Mouse (Mus musculus): ENCODE data around the gene Ralgapa2. TPM values are rescaled to one million over a fixed set of nuclear protein-coding genes. Genes with fewer than 3 reads are reported as not detected.

Ralgapa2 gene
- polyA plus RNA-seq, 1 experiment from 2014 or later = 9.0 TPM

- H3K9me3 ChIP-seq = no peaks in the 10 kb centered on the region
- H3K4me3 ChIP-seq (replicated peaks) = no peak overlapping the region
- no peaks in the 10 kb centered on the region for H3K4me1 ChIP-seq
- no peak for ATAC-seq (ENCODE audit: insufficient read depth, low FRiP score, low read depth)
- no peak overlapping the region for H3K9ac ChIP-seq
- no peak overlapping the region for H3K27ac ChIP-seq
- H3K36me3 ChIP-seq = no peaks in the 10 kb centered on the region
- no peaks in the 10 kb centered on the region for H3K27me3 ChIP-seq (replicated peaks)
- no peak overlapping the region for H3K4me2 ChIP-seq
- WGBS = 79% methylated on average over 5 of the region's 5 CpGs
These were observed 89.0 kb downstream of the Ralgapa2 start for GRCm38 (mm10) chr2:146423032-146423691.

GRCm38 (mm10) chr2:146416283-146416682, 95.9 kb downstream of the Ralgapa2 start:
- ATAC-seq (ENCODE audit: insufficient read depth, low FRiP score, low read depth) = no peak
- Histone ChIP-seq H3K27me3 (replicated peaks) (no peaks in the 10 kb centered on the region), H3K4me1 (no peaks in the 10 kb centered on the region), H3K9me3 (no peaks in the 10 kb centered on the region), H3K4me2 (no peak overlapping the region), H3K27ac (no peak overlapping the region), H3K9ac (no peak overlapping the region), H3K4me3 (replicated peaks) (no peak overlapping the region), H3K36me3 (no peaks in the 10 kb centered on the region)
- 84% methylated on average over 2 of the region's 2 CpGs for WGBS

DNA sequence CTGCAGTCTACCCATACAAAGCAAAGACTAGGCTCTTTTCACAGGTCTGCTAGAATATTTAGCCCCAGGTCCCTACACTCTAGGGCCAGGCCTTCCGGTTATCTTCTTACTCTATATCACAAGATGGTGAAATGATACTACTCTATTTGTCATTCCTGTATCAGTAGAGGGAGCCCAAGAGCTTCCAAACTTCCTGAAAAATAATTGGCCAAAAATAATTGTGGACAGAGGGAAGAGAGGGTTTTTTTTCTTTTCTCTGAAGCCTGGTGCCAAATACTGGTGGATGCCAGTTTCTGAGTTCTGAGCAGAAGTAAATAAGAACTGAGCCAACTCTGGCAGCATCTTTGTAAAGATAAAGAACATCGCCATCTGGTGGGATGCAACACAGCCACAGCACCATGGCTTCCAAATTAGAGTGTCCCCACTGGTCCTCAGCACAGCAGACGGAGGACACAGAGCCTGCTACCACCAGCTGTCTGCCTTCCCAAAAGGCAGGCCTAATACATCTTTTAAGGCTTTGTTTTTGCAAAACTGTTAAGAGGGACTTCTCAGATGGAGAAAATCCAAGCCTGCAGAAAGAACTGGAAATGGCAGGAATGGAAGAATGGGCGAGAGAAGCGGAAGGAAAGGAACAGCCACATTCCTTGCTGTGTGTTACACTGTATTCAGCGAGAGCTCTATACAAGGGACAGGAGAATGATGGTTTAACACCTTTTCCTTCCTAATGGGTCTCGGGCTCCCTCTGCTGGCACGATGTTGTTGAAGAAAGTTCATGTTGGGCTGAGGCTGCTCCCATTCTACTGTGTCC, 97.5 kb downstream of the Ralgapa2 start:
- ATAC-seq (ENCODE audit: insufficient read depth, low FRiP score, low read depth) = no peak; the same call in 1 of the 2 replicates
- Histone ChIP-seq H3K27ac (no peak overlapping the region), H3K4me2 (no peak overlapping the region), H3K36me3 (no peaks in the 10 kb centered on the region), H3K27me3 (replicated peaks) (no peaks in the 10 kb centered on the region), H3K9me3 (no peaks in the 10 kb centered on the region), H3K9ac (no peak overlapping the region), H3K4me1 (no peaks in the 10 kb centered on the region), H3K4me3 (replicated peaks) (no peak overlapping the region)
- 35% methylated on average over 8 of the region's 8 CpGs for WGBS

- no peak overlapping the region for H3K27ac ChIP-seq
- ATAC-seq (ENCODE audit: insufficient read depth, low FRiP score, low read depth) = no peak
- H3K9me3 ChIP-seq = no peaks in the 10 kb centered on the region
- H3K4me3 ChIP-seq (replicated peaks) = no peak overlapping the region
- H3K36me3 ChIP-seq = no peaks in the 10 kb centered on the region
- no peak overlapping the region for H3K9ac ChIP-seq
- H3K4me2 ChIP-seq = no peak overlapping the region
- 43% methylated on average over 9 of the region's 9 CpGs for WGBS
- no peaks in the 10 kb centered on the region for H3K27me3 ChIP-seq (replicated peaks)
- no peaks in the 10 kb centered on the region for H3K4me1 ChIP-seq
These were observed 99.4 kb downstream of the Ralgapa2 start for GRCm38 (mm10) chr2:146412733-146413132.

DNA sequence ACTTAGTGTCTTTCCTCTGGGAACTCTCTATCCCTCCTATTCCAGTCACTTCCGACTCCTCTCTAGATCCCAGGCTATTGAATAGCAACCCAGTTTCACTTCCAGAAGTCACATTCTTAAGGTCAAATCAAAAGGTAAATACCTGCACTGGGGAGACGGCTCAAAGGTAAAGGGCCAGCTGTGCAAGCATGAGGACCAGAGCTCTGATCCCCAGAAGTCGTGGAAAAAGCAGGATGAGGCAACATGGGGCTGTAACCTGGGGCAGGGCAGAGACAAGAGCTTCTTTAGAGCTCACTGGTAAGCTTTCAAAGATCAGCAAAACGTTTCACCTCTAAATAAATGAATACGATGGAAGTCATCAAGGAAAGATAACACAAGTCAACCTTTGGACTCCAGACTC, 100.2 kb downstream of the Ralgapa2 start:
- no peaks in the 10 kb centered on the region for H3K9me3 ChIP-seq
- H3K4me1 ChIP-seq = no peaks in the 10 kb centered on the region
- H3K27ac ChIP-seq = no peak overlapping the region
- ATAC-seq (ENCODE audit: insufficient read depth, low FRiP score, low read depth) = no peak
- H3K4me2 ChIP-seq = no peak overlapping the region
- H3K9ac ChIP-seq = no peak overlapping the region
- 57% methylated on average over 5 of the region's 5 CpGs for WGBS
- H3K27me3 ChIP-seq (replicated peaks) = no peaks in the 10 kb centered on the region
- H3K4me3 ChIP-seq (replicated peaks) = no peak overlapping the region
- H3K36me3 ChIP-seq = no peaks in the 10 kb centered on the region

- no peak for ATAC-seq (ENCODE audit: insufficient read depth, low FRiP score, low read depth)
- no peaks in the 10 kb centered on the region for H3K27me3 ChIP-seq (replicated peaks)
- 63% methylated on average over 4 of the region's 4 CpGs for WGBS
- H3K27ac ChIP-seq = no peak overlapping the region
- H3K9me3 ChIP-seq = no peaks in the 10 kb centered on the region
- H3K4me1 ChIP-seq = no peaks in the 10 kb centered on the region
- no peak overlapping the region for H3K4me2 ChIP-seq
- H3K9ac ChIP-seq = no peak overlapping the region
- H3K4me3 ChIP-seq (replicated peaks) = no peak overlapping the region
- no peaks in the 10 kb centered on the region for H3K36me3 ChIP-seq
These were observed 105.1 kb downstream of the Ralgapa2 start for GRCm38 (mm10) chr2:146407078-146407477.

DNA sequence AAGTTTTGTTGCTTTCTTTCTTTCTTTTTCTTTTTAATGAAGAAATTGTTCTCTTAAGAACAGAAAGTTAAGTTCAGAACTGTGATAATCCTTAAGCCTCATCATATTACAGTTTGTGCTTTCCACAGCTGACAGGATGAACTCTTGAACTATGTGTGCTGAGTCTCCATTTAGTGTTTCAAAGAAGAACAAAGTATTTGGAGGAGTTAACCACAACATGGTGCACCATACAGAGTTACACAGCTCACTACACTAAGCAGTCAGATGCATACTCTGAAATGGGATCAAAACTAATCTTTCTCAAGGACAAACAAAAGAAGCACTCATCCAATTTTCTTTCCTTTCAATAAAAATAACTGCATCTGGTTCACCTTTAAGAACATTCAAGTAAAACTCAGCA, 110.6 kb downstream of the Ralgapa2 start:
- no peak for ATAC-seq (ENCODE audit: insufficient read depth, low FRiP score, low read depth)

DNA sequence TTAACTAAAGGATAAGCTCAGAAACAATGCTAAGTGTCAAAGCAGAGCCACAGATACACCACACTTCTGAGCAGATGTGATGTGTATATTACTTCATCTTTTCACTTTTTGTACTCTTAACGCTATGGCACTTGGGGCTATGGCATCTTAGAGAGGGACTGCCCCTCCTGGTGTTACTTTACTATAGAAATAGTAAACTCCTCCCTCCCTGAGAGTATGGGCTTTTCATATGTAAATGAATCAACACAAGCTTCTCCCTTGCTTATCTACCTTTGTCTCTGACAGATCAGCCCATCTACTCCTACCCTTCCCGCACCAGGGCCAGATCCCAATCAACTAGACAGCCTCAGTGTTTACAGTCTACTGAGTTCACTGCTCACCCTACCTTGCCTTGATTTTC, 111.4 kb downstream of the Ralgapa2 start:
- ATAC-seq (ENCODE audit: insufficient read depth, low FRiP score, low read depth) = no peak
- H3K36me3 ChIP-seq = no peaks in the 10 kb centered on the region
- H3K27me3 ChIP-seq (replicated peaks) = no peaks in the 10 kb centered on the region
- no peak overlapping the region for H3K4me3 ChIP-seq (replicated peaks)
- H3K9me3 ChIP-seq = no peaks in the 10 kb centered on the region
- no peak overlapping the region for H3K4me2 ChIP-seq
- H3K27ac ChIP-seq = no peak overlapping the region
- no peak overlapping the region for H3K9ac ChIP-seq
- 54% methylated on average over 2 of the region's 2 CpGs for WGBS
- no peaks in the 10 kb centered on the region for H3K4me1 ChIP-seq

More for the DNA sequence above, 110.6 kb downstream of the Ralgapa2 start:
- Histone ChIP-seq H3K9ac (no peak overlapping the region), H3K36me3 (no peaks in the 10 kb centered on the region), H3K27ac (no peak overlapping the region), H3K4me3 (replicated peaks) (no peak overlapping the region), H3K4me1 (no peaks in the 10 kb centered on the region), H3K4me2 (no peak overlapping the region), H3K27me3 (replicated peaks) (no peaks in the 10 kb centered on the region), H3K9me3 (no peaks in the 10 kb centered on the region)

GRCm38 (mm10) chr2:146398211-146398865, 113.8 kb downstream of the Ralgapa2 start:
- Histone ChIP-seq H3K36me3 (no peaks in the 10 kb centered on the region), H3K27me3 (replicated peaks) (no peaks in the 10 kb centered on the region), H3K4me2 (no peak overlapping the region), H3K9ac (no peak overlapping the region), H3K4me3 (replicated peaks) (no peak overlapping the region), H3K9me3 (no peaks in the 10 kb centered on the region), H3K4me1 (no peaks in the 10 kb centered on the region), H3K27ac (no peak overlapping the region)
- ATAC-seq (ENCODE audit: insufficient read depth, low FRiP score, low read depth) = no peak
- WGBS = 89% methylated on average over 6 of the region's 6 CpGs

DNA sequence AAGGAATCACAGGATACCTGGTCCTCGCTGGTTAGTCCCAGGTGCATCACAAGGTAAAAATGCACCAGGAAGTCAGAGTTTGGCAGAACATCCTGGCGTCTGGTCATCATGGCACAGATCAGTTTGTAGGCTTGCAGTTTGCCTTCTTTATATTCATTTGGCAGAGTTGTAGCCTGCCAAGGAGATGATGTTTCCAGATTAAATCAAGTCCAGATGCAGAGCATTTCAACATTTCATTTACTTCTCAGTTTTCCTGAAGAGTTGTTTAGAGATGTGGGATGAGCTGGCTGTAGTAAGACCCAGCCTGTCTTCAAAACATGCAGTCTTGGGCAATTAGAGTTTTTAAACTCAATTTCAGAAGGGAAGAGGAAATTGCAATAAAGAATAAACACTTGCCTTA, 124.9 kb downstream of the Ralgapa2 start:
- no peak overlapping the region for H3K27ac ChIP-seq
- H3K4me1 ChIP-seq = no peaks in the 10 kb centered on the region
- H3K4me2 ChIP-seq = no peak overlapping the region
- no peaks in the 10 kb centered on the region for H3K27me3 ChIP-seq (replicated peaks)
- 80% methylated on average over 2 of the region's 2 CpGs for WGBS
- no peak overlapping the region for H3K4me3 ChIP-seq (replicated peaks)
- H3K9ac ChIP-seq = no peak overlapping the region
- H3K36me3 ChIP-seq = no peaks in the 10 kb centered on the region
- no peak for ATAC-seq (ENCODE audit: insufficient read depth, low FRiP score, low read depth)
- H3K9me3 ChIP-seq = no peaks in the 10 kb centered on the region

- Histone ChIP-seq H3K4me3 (replicated peaks) (no peak overlapping the region), H3K9ac (no peak overlapping the region), H3K4me1 (no peaks in the 10 kb centered on the region), H3K27ac (no peak overlapping the region), H3K4me2 (no peak overlapping the region), H3K27me3 (replicated peaks) (no peaks in the 10 kb centered on the region), H3K9me3 (no peaks in the 10 kb centered on the region), H3K36me3 (no peaks in the 10 kb centered on the region)
- WGBS = 33% methylated on average over 1 of the region's 1 CpGs
- no peak for ATAC-seq (ENCODE audit: insufficient read depth, low FRiP score, low read depth)
These were observed 127.6 kb downstream of the Ralgapa2 start for GRCm38 (mm10) chr2:146384582-146384981.

DNA sequence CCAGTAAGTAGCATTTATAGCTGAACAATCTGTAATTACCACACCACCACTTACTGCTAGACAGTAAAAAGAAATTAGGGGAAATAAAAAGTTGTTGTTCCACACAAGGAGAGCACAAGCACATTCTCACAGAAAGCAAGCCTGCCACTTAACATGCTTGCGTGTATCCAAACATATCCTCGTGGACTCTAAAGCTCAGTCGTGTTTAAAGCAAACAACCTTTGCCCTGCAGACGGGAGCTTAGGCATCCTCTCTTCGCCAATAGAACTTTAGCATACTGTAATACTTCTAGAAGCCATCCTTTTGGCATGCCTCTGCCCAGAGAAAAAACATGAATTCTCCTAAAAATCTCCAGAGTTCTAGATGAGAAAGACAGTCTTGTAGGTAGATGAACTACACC, 135.9 kb downstream of the Ralgapa2 start:
- 48% methylated on average over 5 of the region's 5 CpGs for WGBS

More for the DNA sequence above, 135.9 kb downstream of the Ralgapa2 start:
- Histone ChIP-seq H3K9ac (no peak overlapping the region), H3K4me1 (no peaks in the 10 kb centered on the region), H3K9me3 (no peaks in the 10 kb centered on the region), H3K36me3 (no peaks in the 10 kb centered on the region), H3K4me3 (replicated peaks) (no peak overlapping the region), H3K4me2 (no peak overlapping the region), H3K27me3 (replicated peaks) (no peaks in the 10 kb centered on the region), H3K27ac (no peak overlapping the region)
- ATAC-seq (ENCODE audit: insufficient read depth, low FRiP score, low read depth) = no peak
